Mouse (Mus musculus): ENCODE data around the gene Col23a1. TPM values are rescaled to one million over a fixed set of nuclear protein-coding genes. Genes with fewer than 3 reads are reported as not detected.
"Not testable (repeated sequence)": the region's sequence is repeated elsewhere in the genome, so short reads cannot be mapped to it uniquely, and the experiment has no call there.

The Col23a1 gene
- polyA plus RNA-seq, 1 experiment, result 0.76 TPM

GRCm38 (mm10) chr11:51627907-51628306 lies 338.2 kb downstream of the Col23a1 start:
- H3K27me3 ChIP-seq (ENCODE audit: control insufficient read depth, insufficient read depth, low read length, poor library complexity, severe bottlenecking), result no peaks in the 10 kb centered on the region
- TF ChIP-seq POLR2A (IDR thresholded peaks at IDR 0.05; ENCODE audit: insufficient read depth, low read length) (no peak), EP300 (IDR thresholded peaks at IDR 0.05; ENCODE audit: insufficient read depth, low read depth, low read length) (no peak), CTCF (IDR thresholded peaks at IDR 0.05; ENCODE audit: low read depth, low read length) (no peak)
- peaks cover 59% of the 10 kb centered on the region for H3K36me3 ChIP-seq (ENCODE audit: control insufficient read depth, insufficient read depth, low read length, poor library complexity, severe bottlenecking)
- H3K27ac ChIP-seq (ENCODE audit: insufficient read depth, low read length), result no peak overlapping the region
- H3K9me3 ChIP-seq (replicated peaks; ENCODE audit: control insufficient read depth, insufficient read depth, low read length, poor library complexity, severe bottlenecking), result no peaks in the 10 kb centered on the region
- H3K4me1 ChIP-seq (ENCODE audit: control insufficient read depth, insufficient read depth, low read length), result no peaks in the 10 kb centered on the region
- no peak overlapping the region for H3K4me3 ChIP-seq (ENCODE audit: low read depth, low read length)
- no peak overlapping the region for H3K9ac ChIP-seq (ENCODE audit: low read depth, poor library complexity, severe bottlenecking)

- no peaks in the 10 kb centered on the region for H3K4me1 ChIP-seq (ENCODE audit: control insufficient read depth, insufficient read depth, low read length)
- no peak overlapping the region for H3K27ac ChIP-seq (ENCODE audit: insufficient read depth, low read length)
- no peak overlapping the region for H3K9ac ChIP-seq (ENCODE audit: low read depth, poor library complexity, severe bottlenecking)
- TF ChIP-seq CTCF (IDR thresholded peaks at IDR 0.05; ENCODE audit: low read depth, low read length) (no peak), EP300 (IDR thresholded peaks at IDR 0.05; ENCODE audit: insufficient read depth, low read depth, low read length) (no peak), POLR2A (IDR thresholded peaks at IDR 0.05; ENCODE audit: insufficient read depth, low read length) (no peak)
- H3K36me3 ChIP-seq (ENCODE audit: control insufficient read depth, insufficient read depth, low read length, poor library complexity, severe bottlenecking), result peaks cover 40% of the 10 kb centered on the region
- no peaks in the 10 kb centered on the region for H3K9me3 ChIP-seq (replicated peaks; ENCODE audit: control insufficient read depth, insufficient read depth, low read length, poor library complexity, severe bottlenecking)
- H3K4me3 ChIP-seq (ENCODE audit: low read depth, low read length), result no peak overlapping the region
- H3K27me3 ChIP-seq (ENCODE audit: control insufficient read depth, insufficient read depth, low read length, poor library complexity, severe bottlenecking), result no peaks in the 10 kb centered on the region
These were observed 340.1 kb downstream of the Col23a1 start for GRCm38 (mm10) chr11:51629651-51630314.

GRCm38 (mm10) chr11:51632130-51632753 lies 342.5 kb downstream of the Col23a1 start:
- Histone ChIP-seq H3K4me1 (ENCODE audit: control insufficient read depth, insufficient read depth, low read length) (no peaks in the 10 kb centered on the region), H3K9ac (ENCODE audit: low read depth, poor library complexity, severe bottlenecking) (no peak overlapping the region), H3K36me3 (ENCODE audit: control insufficient read depth, insufficient read depth, low read length, poor library complexity, severe bottlenecking) (peaks cover 21% of the 10 kb centered on the region), H3K9me3 (replicated peaks; ENCODE audit: control insufficient read depth, insufficient read depth, low read length, poor library complexity, severe bottlenecking) (no peaks in the 10 kb centered on the region), H3K27me3 (ENCODE audit: control insufficient read depth, insufficient read depth, low read length, poor library complexity, severe bottlenecking) (no peaks in the 10 kb centered on the region), H3K27ac (ENCODE audit: insufficient read depth, low read length) (no peak overlapping the region), H3K4me3 (ENCODE audit: low read depth, low read length) (no peak overlapping the region)
- TF ChIP-seq CTCF (IDR thresholded peaks at IDR 0.05; ENCODE audit: low read depth, low read length), result no peak
- TF ChIP-seq EP300 (IDR thresholded peaks at IDR 0.05; ENCODE audit: insufficient read depth, low read depth, low read length), result no peak
- no peak for TF ChIP-seq POLR2A (IDR thresholded peaks at IDR 0.05; ENCODE audit: insufficient read depth, low read length)

GRCm38 (mm10) chr11:51633200-51633599 lies 343.5 kb downstream of the Col23a1 start:
- H3K4me3 ChIP-seq (ENCODE audit: low read depth, low read length); H3K27me3 ChIP-seq (ENCODE audit: control insufficient read depth, insufficient read depth, low read length, poor library complexity, severe bottlenecking): not testable (repeated sequence)

More at GRCm38 (mm10) chr11:51633200-51633599, 343.5 kb downstream of the Col23a1 start:
- not testable (repeated sequence) for H3K4me1 ChIP-seq (ENCODE audit: control insufficient read depth, insufficient read depth, low read length); H3K9ac ChIP-seq (ENCODE audit: low read depth, poor library complexity, severe bottlenecking); H3K9me3 ChIP-seq (replicated peaks; ENCODE audit: control insufficient read depth, insufficient read depth, low read length, poor library complexity, severe bottlenecking)
- peaks cover 13% of the 10 kb centered on the region for H3K36me3 ChIP-seq (ENCODE audit: control insufficient read depth, insufficient read depth, low read length, poor library complexity, severe bottlenecking)
- H3K27ac ChIP-seq (ENCODE audit: insufficient read depth, low read length), result 0 out of 2 replicates have a peak overlapping the region, but pooled peaks have one; percentile 88

Other genes starting within 250 kb of the Col23a1 start
- not detected in 2 replicates for gene Olfr1375, start 241.8 kb upstream of the Col23a1 start, polyA plus RNA-seq (2011; ENCODE audit: insufficient read depth, insufficient read length, low read depth, missing spikeins)
- 3.5 and 3.9 TPM in 2 replicates for gene Zfp354a, start 230.7 kb upstream of the Col23a1 start, polyA plus RNA-seq (2011; ENCODE audit: insufficient read depth, insufficient read length, low read depth, missing spikeins)
- gene Gm12569, start 69.4 kb upstream of the Col23a1 start, polyA plus RNA-seq (2011; ENCODE audit: insufficient read depth, insufficient read length, low read depth, missing spikeins), result 3.2 and 4.1 TPM in 2 replicates
- 68.9 and 72.9 TPM in 2 replicates for gene Clk4, start 28.2 kb upstream of the Col23a1 start, polyA plus RNA-seq (2011; ENCODE audit: insufficient read depth, insufficient read length, low read depth, missing spikeins)
- gene BC049762, start 26.9 kb upstream of the Col23a1 start, polyA plus RNA-seq (2011; ENCODE audit: insufficient read depth, insufficient read length, low read depth, missing spikeins), result not detected in 2 replicates